In genomic region chr1:92719864-92720263, GRCm38 (mm10) we compare ENCODE assay signal across 12 mouse cellular contexts.
"Had no signal": no experiment of that assay in that cellular context is flagged by ENCODE, and none has a peak within 500 bp of the region (broad histone marks: within the 10 kb centered on the region; RNA-seq: fewer than 3 reads in every experiment).

No protein-coding gene starts in this region.

- H3K27ac ChIP-seq: limb, embryonic 15.5 days; liver, embryonic 12.5 days; midbrain, embryonic 10.5 days; neural tube, embryonic 12.5 days had no signal

- DNase-seq: kidney, postnatal 14 days; layer of hippocampus, postnatal 36 days; lung, embryonic 14.5 days; lung, postnatal 10 days; lung, postnatal 4 days; midbrain, embryonic 14.5 days; thymus, adult 18-20 months; thymus, postnatal 14 days had no signal

- H3K9me3 ChIP-seq: limb, embryonic 15.5 days; liver, embryonic 12.5 days; midbrain, embryonic 10.5 days; neural tube, embryonic 12.5 days had no signal

- H3K4me1 ChIP-seq: liver, embryonic 12.5 days had no signal

- H3K27me3 ChIP-seq: limb, embryonic 15.5 days; neural tube, embryonic 12.5 days had no signal

- H3K4me2 ChIP-seq: limb, embryonic 15.5 days; liver, embryonic 12.5 days; lung, embryonic 14.5 days; neural tube, embryonic 12.5 days had no signal

- ATAC-seq: liver, embryonic 12.5 days had no signal

- H3K4me3 ChIP-seq: limb, embryonic 15.5 days; liver, embryonic 12.5 days; midbrain, embryonic 10.5 days; neural tube, embryonic 12.5 days had no signal

- H3K9ac ChIP-seq: limb, embryonic 15.5 days; liver, embryonic 12.5 days; lung, embryonic 14.5 days; neural tube, embryonic 12.5 days had no signal

- H3K36me3 ChIP-seq: limb, embryonic 15.5 days; liver, embryonic 12.5 days; midbrain, embryonic 10.5 days; neural tube, embryonic 12.5 days had no signal
